9 mouse cellular contexts compared by ENCODE assay signal in the genomic region with DNA sequence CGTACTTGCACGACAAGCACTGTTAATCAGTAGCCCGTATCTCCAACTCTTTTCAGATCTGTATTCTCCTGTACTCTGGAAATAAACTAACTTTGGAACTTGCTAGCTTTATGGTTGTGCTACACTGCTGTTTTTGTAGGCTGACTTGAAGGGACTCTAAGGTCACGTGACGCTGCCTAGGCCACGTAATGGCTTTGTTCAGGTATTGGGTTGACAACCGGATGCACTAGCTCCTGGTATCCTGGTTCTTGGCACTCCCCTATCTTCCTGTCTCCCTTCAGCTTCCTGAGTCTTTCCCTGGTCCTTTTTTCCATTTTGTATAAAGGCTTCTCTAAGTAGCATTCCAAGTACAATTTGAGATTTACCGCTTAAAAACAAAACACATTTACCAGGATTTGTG. TPM values are rescaled to one million over a fixed set of nuclear protein-coding genes. Genes with fewer than 3 reads are reported as not detected.
DNase-seq lines count a peak whose midpoint lies in the region; ATAC-seq and TF ChIP-seq lines count a peak whose summit lies in the region.
"Had no signal": no experiment of that assay in that cellular context is flagged by ENCODE, and none has a peak within 500 bp of the region (broad histone marks: within the 10 kb centered on the region; RNA-seq: fewer than 3 reads in every experiment).

No protein-coding gene starts in this region.

- no peaks in the 10 kb centered on the region for H3K9me3 ChIP-seq in erythroblast, embryonic 14.5 days (ENCODE audit: control insufficient read depth, low read length)
- H3K9me3 ChIP-seq in heart, postnatal 0 days (replicated peaks; ENCODE audit: control insufficient read depth, low read length), result no peaks in the 10 kb centered on the region
- H3K9me3 ChIP-seq in liver, embryonic 14.5 days (ENCODE audit: control insufficient read depth, low read length), result no peaks in the 10 kb centered on the region
- H3K9me3 ChIP-seq: embryonic facial prominence, embryonic 13.5 days had no signal

- H3K9ac ChIP-seq in heart, postnatal 0 days (replicated peaks; ENCODE audit: low read depth, low read length), result no peak overlapping the region
- H3K9ac ChIP-seq in liver, embryonic 14.5 days (replicated peaks), result no peak overlapping the region; the same call in 1 of the 2 replicates
- H3K9ac ChIP-seq: embryonic facial prominence, embryonic 13.5 days had no signal

- peaks cover 55% of the 10 kb centered on the region for H3K4me1 ChIP-seq in erythroblast, embryonic 14.5 days (ENCODE audit: control insufficient read depth)
- 0 out of 2 replicates have a peak, but pooled peaks cover 11% of the 10 kb centered on the region for H3K4me1 ChIP-seq in heart, postnatal 0 days (ENCODE audit: control insufficient read depth, insufficient read depth)
- peaks cover 23 to 31% of the 10 kb centered on the region in 2 experiments for H3K4me1 ChIP-seq in liver, embryonic 14.5 days (replicated peaks; ENCODE audit: control insufficient read depth in 2 of 2, insufficient read depth in 2 of 2, low read length in 1 of 2)

- H3K27me3 ChIP-seq in erythroblast, embryonic 14.5 days (ENCODE audit: control insufficient read depth), result no peaks in the 10 kb centered on the region
- no peaks in the 10 kb centered on the region for H3K27me3 ChIP-seq in heart, postnatal 0 days (ENCODE audit: control insufficient read depth, insufficient read depth, low read length)
- H3K27me3 ChIP-seq in liver, embryonic 14.5 days (ENCODE audit: control insufficient read depth, insufficient read depth, low read length), result no peaks in the 10 kb centered on the region
- H3K27me3 ChIP-seq: embryonic facial prominence, embryonic 13.5 days had no signal

- DNase-seq in lung, postnatal 10 days, result peak; percentile 15
- DNase-seq in lung, adult 18-20 months, result no peak
- no peak for DNase-seq in heart, postnatal 0 days (ENCODE audit: low spot score)
- no peak for DNase-seq in liver, embryonic 14.5 days (ENCODE audit: low read depth in 3 of 3, low spot score in 3 of 3)
- DNase-seq in left cerebral cortex, postnatal 36 days (ENCODE audit: low spot score in 2 of 2), result no peak

- H3K4me2 ChIP-seq in heart, postnatal 0 days (ENCODE audit: low read depth, low read length), result no peak overlapping the region
- H3K4me2 ChIP-seq in liver, embryonic 14.5 days (ENCODE audit: low read depth), result peak overlapping the region; percentile 88

- no peak for TF ChIP-seq EP300 in heart, postnatal 0 days (IDR thresholded peaks at IDR 0.05; ENCODE audit: low read depth)
- no peak for TF ChIP-seq EP300 in liver, embryonic 14.5 days (IDR thresholded peaks at IDR 0.05; ENCODE audit: low read depth)

- ATAC-seq in erythroblast, adult 5-6 weeks (replicated peaks; ENCODE audit: low FRiP score, poor library complexity, severe bottlenecking), result no peak
- no peak for ATAC-seq in heart, postnatal 0 days (ENCODE audit: insufficient read depth, low read depth)
- ATAC-seq in liver, embryonic 14.5 days (ENCODE audit: insufficient read depth), result no peak
- ATAC-seq in inflammation-experienced regulatory T-cells, adult 6 months, result no peak

- intact Hi-C loops in left cerebral cortex, postnatal 36 days (cut with DNase I), result loop anchor here (5.0 to 10.0 kb wide), 2 partner anchors 82 to 156 kb away; a partner anchor contains a TSS

- peak overlapping the region; percentile 98 for H3K27ac ChIP-seq in heart, postnatal 0 days (ENCODE audit: low read depth)
- peak overlapping the region; percentile 97 for H3K27ac ChIP-seq in liver, embryonic 14.5 days

- no peak for TF ChIP-seq CTCF in heart, postnatal 0 days (IDR thresholded peaks at IDR 0.05; ENCODE audit: low read depth)
- no peak for TF ChIP-seq CTCF in liver, embryonic 14.5 days (IDR thresholded peaks at IDR 0.05; ENCODE audit: low read depth)

- 77% methylated on average over 8 of the region's 8 CpGs for WGBS in heart, postnatal 0 days
- 81% methylated on average over 8 of the region's 8 CpGs for WGBS in liver, embryonic 14.5 days (ENCODE audit: insufficient replicate concordance)

- H3K36me3 ChIP-seq in erythroblast, embryonic 14.5 days (ENCODE audit: control insufficient read depth), result peaks cover 15% of the 10 kb centered on the region
- no peaks in the 10 kb centered on the region for H3K36me3 ChIP-seq in heart, postnatal 0 days (replicated peaks; ENCODE audit: control insufficient read depth, insufficient read depth, low read length)
- peaks cover under 1% of the 10 kb centered on the region for H3K36me3 ChIP-seq in liver, embryonic 14.5 days (replicated peaks; ENCODE audit: control insufficient read depth, insufficient read depth, low read depth)

- peak overlapping the region; percentile 98 for H3K4me3 ChIP-seq in erythroblast, embryonic 14.5 days (replicated peaks)
- H3K4me3 ChIP-seq in heart, postnatal 0 days (ENCODE audit: low read depth, low read length), result no peak overlapping the region
- H3K4me3 ChIP-seq in liver, embryonic 14.5 days (ENCODE audit: insufficient read depth in 1 of 2, low read depth in 2 of 2, low read length in 2 of 2), result no peak overlapping the region

RNA-seq across cellular contexts. Expression of a gene that starts 1.2 kb away (rescaled TPM):
- 66.4 and 71.6 TPM in 2 replicates for polyA plus RNA-seq in erythroblast, embryonic 14.5 days (2012)
- total RNA-seq in erythroblast, adult 5-6 weeks (2015; ENCODE audit: low replicate concordance), result 116 and 134 TPM in 2 replicates
- 46.3 and 58.3 TPM in 2 replicates for total RNA-seq in erythroblast, adult 5-6 weeks (2017; ENCODE audit: low replicate concordance)
- 123 and 125 TPM in 2 replicates for total RNA-seq in heart, postnatal 0 days (2014; rRNA removed; ENCODE audit: low replicate concordance)
- 285 and 299 TPM in 2 replicates for polyA plus RNA-seq in heart, postnatal 0 days (2015; fragmentation: Nextera tagmentation; extraction: Ambion mirVana)
- 183 and 186 TPM in 2 replicates for polyA plus RNA-seq in liver, embryonic 14.5 days (2012; rRNA removed)
- 208 and 230 TPM in 2 replicates for polyA plus RNA-seq in liver, embryonic 14.5 days (2014; fragmentation: Nextera tagmentation; extraction: Ambion mirVana)
- 100 to 1,000 TPM; 198 to 221 (median 215) TPM for polyA plus RNA-seq in inflammation-experienced regulatory T-cells, adult 6 months (2017; shearing (Covaris generic))
- total RNA-seq in left cerebral cortex, postnatal 36 days (2021), result 100 to 1,000 TPM; 198 to 199 TPM

RNA-seq across cellular contexts. Expression of a gene that starts 22.2 kb away (rescaled TPM):
- 0.21 and 0.34 TPM in 2 replicates for polyA plus RNA-seq in erythroblast, embryonic 14.5 days (2012)
- not detected in 2 replicates for total RNA-seq in erythroblast, adult 5-6 weeks (2015; ENCODE audit: low replicate concordance)
- 1.8 TPM in 1 of 2 replicates, not detected in the other for total RNA-seq in erythroblast, adult 5-6 weeks (2017; ENCODE audit: low replicate concordance)
- total RNA-seq in heart, postnatal 0 days (2014; rRNA removed; ENCODE audit: low replicate concordance), result 23.6 and 24.7 TPM in 2 replicates
- 21.8 and 23.2 TPM in 2 replicates for polyA plus RNA-seq in heart, postnatal 0 days (2015; fragmentation: Nextera tagmentation; extraction: Ambion mirVana)
- polyA plus RNA-seq in liver, embryonic 14.5 days (2012; rRNA removed), result 1.2 and 1.8 TPM in 2 replicates
- polyA plus RNA-seq in liver, embryonic 14.5 days (2014; fragmentation: Nextera tagmentation; extraction: Ambion mirVana), result 2.2 and 3.0 TPM in 2 replicates
- 1 to 10 TPM; 3.3 to 5.5 (median 3.4) TPM for polyA plus RNA-seq in inflammation-experienced regulatory T-cells, adult 6 months (2017; shearing (Covaris generic))
- total RNA-seq in left cerebral cortex, postnatal 36 days (2021), result 10 to 100 TPM; 11.6 to 13.1 TPM
